Mouse (Mus musculus): Measurements from ENCODE around the gene Zbtb16.
A peak's percentile ranks its signal among the peaks of the same experiment; 100 is the strongest.

Gene Zbtb16

GRCm38 (mm10) chr9:48835631-48836565 is at the start of gene Zbtb16:
Zbtb16 (minus strand) TSS chr9:48836222.
- DNase-seq (ENCODE audit: low spot score in 2 of 2): peak; percentile 59 to 70

- DNase-seq (ENCODE audit: low spot score in 2 of 2): no peak
Observed at GRCm38 (mm10) chr9:48872896-48873295, 36.9 kb upstream of the Zbtb16 start.

DNA sequence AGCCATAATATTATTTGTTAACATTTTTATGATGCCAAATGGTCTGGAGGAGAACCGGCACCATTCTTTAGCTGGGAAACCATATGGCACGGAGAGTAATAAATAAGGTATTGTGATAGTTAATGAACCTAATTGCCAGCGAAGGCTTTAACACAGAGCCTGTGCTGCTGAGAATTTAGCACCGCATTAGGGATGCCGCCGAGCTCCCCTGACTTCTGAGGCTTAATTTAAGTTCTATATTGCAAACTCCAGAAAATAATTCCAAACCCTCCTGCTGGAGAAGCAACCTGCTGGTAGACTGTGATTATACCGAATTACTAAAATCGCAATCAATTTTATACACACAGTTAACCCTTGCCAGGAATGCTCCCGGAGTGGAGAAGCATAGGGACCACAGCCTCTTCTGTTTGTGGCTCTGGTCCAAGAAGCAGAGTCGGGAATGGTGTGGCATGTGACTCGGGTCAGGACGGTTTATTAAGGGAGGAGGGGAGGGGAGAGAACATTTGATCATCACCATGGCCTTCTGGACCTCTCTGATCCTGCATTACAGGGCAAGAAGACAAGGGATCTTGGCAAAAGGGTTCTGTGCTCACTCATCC is 30.6 kb upstream of the Zbtb16 start:
- DNase-seq (ENCODE audit: low spot score in 2 of 2): no peak

- DNase-seq (ENCODE audit: low spot score in 2 of 2): no peak
Observed at GRCm38 (mm10) chr9:48865235-48865634, 29.2 kb upstream of the Zbtb16 start.

DNA sequence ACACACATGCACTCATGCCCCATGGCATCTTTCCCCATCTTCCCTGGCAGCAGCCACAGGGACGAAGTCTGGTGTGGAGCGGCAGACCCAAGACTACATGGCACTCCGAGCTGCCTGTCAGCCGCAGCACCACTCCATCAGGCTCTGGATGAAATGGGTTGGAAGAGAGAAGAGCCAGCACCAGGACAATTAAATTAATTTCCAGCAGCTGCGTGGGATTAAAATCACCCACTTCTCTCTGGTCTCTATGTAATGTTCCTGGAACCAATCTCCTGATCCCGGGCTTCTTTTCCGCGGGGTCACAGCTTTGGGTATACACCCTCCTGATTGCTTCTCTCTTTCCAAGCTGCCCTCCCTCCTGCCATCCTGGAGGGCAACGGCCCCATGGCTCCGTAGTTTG is 25.5 kb upstream of the Zbtb16 start:
- no peak for DNase-seq (ENCODE audit: low spot score in 2 of 2)

DNA sequence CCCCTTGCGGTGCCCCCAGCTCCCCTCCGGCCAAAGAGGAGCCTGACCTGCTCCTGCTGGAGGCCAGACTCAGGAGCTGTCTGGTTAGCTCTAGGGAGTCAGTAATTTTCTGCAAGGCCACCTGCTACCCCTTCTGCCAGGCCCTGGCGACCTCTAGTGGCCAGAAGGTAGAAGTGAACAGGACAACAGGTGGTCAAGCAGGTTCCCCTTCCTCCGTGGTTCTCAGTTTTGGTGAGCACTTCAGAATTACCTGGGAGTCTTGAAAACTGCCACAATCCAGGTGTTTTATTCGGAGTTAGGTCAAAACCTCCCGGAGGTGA is 24.5 kb upstream of the Zbtb16 start:
- peak; percentile 35 to 54 for DNase-seq (ENCODE audit: low spot score in 2 of 2)

DNA sequence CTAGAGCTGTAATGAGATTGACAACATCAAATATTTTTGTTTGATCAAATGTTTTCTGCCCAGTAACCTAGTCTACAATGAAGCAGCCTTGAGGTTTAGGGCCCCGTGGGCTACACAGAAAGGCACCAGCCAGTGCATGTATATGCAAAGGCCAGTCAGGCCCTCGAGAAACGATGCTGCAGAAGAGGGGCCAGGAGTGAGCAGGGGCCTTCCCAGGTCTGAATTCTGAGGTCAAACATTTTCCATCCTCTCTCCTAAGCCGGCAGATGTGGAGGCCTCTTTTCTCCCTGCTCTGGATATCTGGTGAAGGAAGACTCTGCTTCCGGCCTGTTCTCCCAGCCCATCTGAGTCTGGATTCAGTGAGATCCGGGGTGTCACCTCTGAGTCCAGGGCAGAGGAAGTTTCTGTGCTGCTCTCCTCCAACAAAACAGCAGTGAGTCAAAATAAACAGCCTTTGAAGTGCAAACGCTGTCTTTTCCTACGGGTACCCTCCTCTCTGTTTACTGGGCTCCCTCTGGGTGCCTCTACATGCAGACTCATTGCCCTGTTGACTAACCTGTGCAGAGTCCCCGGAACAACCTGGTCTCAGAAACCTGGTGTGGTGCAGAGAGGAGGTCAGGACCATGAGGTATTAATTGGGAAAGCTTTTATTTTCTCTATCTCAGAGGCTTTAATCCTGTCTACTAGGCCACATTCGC is 24.0 kb upstream of the Zbtb16 start:
- DNase-seq (ENCODE audit: low spot score in 2 of 2): no peak

DNA sequence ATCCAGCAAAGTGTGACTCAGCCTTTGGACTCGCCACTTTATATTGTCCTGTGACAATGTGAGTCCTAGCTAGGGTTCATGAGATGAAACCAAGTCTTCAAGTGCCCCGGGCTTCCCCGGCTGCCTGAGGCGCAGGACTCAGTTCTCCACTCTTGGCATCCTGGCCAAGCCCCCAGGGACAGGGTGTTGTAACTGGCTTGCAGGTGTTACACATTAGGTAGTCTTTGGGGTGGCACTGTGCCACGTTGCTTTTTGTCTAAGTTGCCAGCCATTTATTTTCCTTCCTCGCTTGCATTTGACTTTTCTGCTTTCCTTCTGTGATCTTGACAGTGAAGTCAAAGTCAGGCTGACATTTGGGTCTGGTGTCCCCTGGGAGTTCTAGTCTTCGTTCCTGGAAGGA is 21.9 kb upstream of the Zbtb16 start:
- DNase-seq (ENCODE audit: low spot score in 2 of 2): no peak

- no peak for DNase-seq (ENCODE audit: low spot score in 2 of 2)
Observed at GRCm38 (mm10) chr9:48856240-48856639, 20.2 kb upstream of the Zbtb16 start.

GRCm38 (mm10) chr9:48849531-48849930 is 13.5 kb upstream of the Zbtb16 start:
- no peak for DNase-seq (ENCODE audit: low spot score in 2 of 2)

- DNase-seq (ENCODE audit: low spot score in 2 of 2): no peak
Observed at GRCm38 (mm10) chr9:48839568-48839967, 3.5 kb upstream of the Zbtb16 start.

DNA sequence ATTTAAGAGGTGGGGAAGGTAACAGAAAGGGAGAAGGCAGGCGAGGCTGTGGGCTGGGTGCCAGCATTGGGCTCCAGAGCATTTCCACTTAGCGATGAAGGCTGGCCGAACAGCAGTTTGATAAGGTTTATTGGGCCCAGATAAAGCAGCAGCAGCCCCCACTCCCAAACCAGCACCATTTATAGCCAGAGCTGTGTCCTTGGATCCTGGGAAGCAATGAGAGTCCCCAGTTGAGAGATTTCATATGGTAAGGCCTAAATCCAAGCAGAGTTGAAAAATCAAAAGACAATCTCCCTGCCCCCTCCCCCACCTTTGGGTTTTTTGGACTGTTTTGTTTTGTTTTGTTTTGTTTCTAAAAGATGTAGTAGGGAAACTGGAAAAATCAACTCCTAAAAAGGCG is 2.3 kb upstream of the Zbtb16 start:
- DNase-seq (ENCODE audit: low spot score in 2 of 2): no peak

DNA sequence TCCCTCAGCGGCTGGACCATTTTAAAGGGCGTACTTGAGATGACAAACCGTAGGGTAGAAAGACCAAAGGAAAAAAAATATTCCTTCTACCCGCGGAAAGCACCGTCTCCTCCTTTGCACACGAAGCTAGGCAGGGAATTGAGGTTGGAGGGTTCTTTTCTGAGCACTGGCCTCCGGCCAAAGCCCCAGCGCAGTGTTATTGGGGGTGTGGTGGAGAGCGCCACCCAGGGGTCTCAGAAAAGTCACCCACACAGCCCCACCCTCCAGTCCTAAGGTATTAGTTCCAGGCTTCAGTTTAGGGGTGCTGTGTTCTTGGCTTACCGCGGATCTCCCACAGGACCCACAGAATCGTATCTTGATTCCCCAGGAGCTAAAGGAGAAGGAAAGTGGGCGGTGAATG is 1.2 kb upstream of the Zbtb16 start:
- no peak for DNase-seq (ENCODE audit: low spot score in 2 of 2)

DNA sequence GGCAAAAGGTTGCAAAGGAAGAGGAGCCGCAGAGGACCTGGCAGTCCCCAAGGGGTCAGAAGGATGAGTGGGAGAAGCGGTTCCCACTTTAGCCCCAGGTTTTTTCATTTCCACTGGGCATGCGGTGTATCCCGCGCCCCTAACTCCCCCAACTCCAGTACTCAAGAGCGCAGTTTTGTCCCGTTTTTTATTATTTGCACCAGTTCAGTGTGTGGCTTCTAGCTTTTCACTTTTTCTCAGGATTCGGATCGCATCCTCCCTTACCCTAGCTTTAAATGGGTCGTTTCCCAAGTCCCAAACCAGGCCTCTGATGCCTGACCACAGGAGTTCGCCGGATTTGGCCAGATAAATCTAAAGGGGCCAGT is 526 bp upstream of the Zbtb16 start:
- DNase-seq (ENCODE audit: low spot score in 2 of 2): no peak

GRCm38 (mm10) chr9:48834541-48835411 is 1.2 kb downstream of the Zbtb16 start:
- DNase-seq (ENCODE audit: low spot score in 2 of 2): peak in 1 of 2 experiments; percentile 34

GRCm38 (mm10) chr9:48834006-48834405 is 2.0 kb downstream of the Zbtb16 start:
- no peak for DNase-seq (ENCODE audit: low spot score in 2 of 2)

GRCm38 (mm10) chr9:48833493-48833892 is 2.5 kb downstream of the Zbtb16 start:
- no peak for DNase-seq (ENCODE audit: low spot score in 2 of 2)

DNA sequence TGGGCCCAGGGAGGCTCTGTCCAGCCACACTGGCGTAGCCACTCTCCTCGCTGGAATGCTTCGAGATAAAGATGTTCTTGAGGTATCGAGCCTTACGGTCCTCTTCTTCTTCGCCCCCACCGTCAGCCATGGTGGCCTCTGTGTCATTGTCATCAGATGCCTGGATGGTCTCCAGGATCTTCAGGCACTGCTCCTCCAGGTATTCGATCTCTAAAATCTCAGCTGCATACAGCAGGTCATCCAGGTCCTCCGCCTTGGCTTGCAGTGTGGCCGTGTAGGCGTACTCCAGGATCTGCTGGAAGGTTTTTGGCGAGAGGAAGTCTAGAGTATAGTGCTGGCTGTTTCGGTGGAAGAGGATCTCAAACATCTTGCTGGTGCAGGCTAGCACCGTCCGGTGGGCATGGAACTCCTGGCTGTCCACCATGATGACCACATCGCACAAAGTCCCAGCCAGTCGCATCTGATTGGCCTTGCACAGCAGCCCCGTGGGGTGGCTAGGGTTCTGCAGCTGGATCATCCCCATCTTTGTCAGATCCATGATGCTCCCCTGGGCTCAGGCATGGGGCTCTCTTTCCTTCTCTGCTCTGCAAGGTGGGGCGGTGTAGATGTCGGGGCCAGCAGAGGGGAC is 3.4 kb downstream of the Zbtb16 start:
- DNase-seq (ENCODE audit: low spot score in 2 of 2): no peak

GRCm38 (mm10) chr9:48831560-48832460 is 4.2 kb downstream of the Zbtb16 start:
- DNase-seq (ENCODE audit: low spot score in 2 of 2): no peak

DNA sequence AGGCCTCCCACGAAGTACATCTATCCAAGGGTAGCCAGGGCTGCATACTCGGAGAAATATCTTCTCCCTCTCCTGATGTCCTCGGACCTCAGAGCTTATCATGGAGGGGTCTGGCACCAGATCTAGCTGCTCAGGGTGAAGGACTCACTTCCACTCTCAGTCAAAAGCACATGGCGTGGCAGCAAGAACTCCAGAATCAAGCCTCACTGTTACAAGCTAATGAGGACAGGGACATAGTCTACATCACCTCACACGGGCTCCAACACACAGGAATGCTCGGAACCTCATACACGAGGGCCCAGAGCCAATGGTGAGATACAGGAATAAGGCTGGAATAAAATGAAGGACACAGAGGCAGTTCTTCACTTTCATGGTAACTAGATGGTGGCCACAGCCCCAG is 7.2 kb downstream of the Zbtb16 start:
- no peak for DNase-seq (ENCODE audit: low spot score in 2 of 2)
